Mouse (Mus musculus): ENCODE results near the gene Dhdh.
A peak's percentile ranks its signal among the peaks of the same experiment; 100 is the strongest.
"Not testable (repeated sequence)": the region's sequence is repeated elsewhere in the genome, so short reads cannot be mapped to it uniquely, and the experiment has no call there.

DNA sequence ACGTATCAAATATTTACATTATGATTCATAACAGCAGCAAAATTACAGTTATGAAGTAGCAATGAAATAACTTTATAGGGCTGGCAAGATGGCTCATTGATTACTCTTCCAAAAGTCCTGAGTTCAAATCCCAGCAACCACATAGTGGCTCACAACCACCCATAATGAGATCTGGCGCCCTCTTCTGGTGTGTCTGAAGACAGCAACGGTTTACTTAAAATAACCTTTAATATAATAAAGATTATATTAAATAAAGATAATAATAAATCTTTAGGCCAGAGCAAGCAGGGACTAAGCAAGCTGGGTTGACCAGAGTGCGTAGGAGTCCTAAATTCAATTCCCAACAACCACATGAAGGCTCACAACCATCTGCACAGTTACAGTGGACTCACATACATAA lies 25.7 kb downstream of the Dhdh start:
- TF ChIP-seq CTCF (conservative IDR thresholded peaks at IDR 0.05; ENCODE audit: low read length): peak; percentile 47; the same call in 1 of the 2 replicates
- TF ChIP-seq NANOG (IDR thresholded peaks at IDR 0.05; ENCODE audit: borderline replicate concordance, low read length): not testable (repeated sequence)

All from E14TG2a.4 (cell line).